Mouse (Mus musculus) spleen, adult 2 months (tissue): ENCODE results near the gene Chst12. TPM values are rescaled to one million over a fixed set of nuclear protein-coding genes. Genes with fewer than 3 reads are reported as not detected.

Experiments
- DNase-seq, 2 experiments: peaks; one replicate each; pipeline versions ENCODE4 v3.0.0 to v3.0.0-alpha.2; 2012 to 2021; ENCODE audit warnings: low spot score in 2 of 2, low read depth in 1 of 2
- H3K27ac ChIP-seq: fragments of 200-500 bp; 2 replicates; pipeline ENCODE4 v1.5.1; 2012; ENCODE audit warnings: low read length, inconsistent platforms; ENCODE audit not compliant: insufficient read depth
- H3K27me3 ChIP-seq: fragments of 200-500 bp; 2 replicates; pipeline ENCODE4 v1.6.1; 2012; ENCODE audit warnings: mild to moderate bottlenecking, moderate library complexity, low read length, inconsistent platforms; ENCODE audit not compliant: control insufficient read depth, insufficient read depth
- H3K36me3 ChIP-seq: fragments of 200-500 bp; 2 replicates; pipeline ENCODE4 v1.6.1; 2012; ENCODE audit warnings: mild to moderate bottlenecking, low read length, inconsistent platforms; ENCODE audit not compliant: control insufficient read depth, insufficient read depth
- H3K4me1 ChIP-seq: fragments of 200-500 bp; 2 replicates; pipeline ENCODE4 v1.6.1; 2011; ENCODE audit warnings: inconsistent platforms; ENCODE audit not compliant: control insufficient read depth, insufficient read depth, insufficient read length
- H3K4me3 ChIP-seq: fragments of 200-500 bp; 2 replicates; pipeline ENCODE4 v1.5.1; 2011; ENCODE audit warnings: mild to moderate bottlenecking, inconsistent platforms; ENCODE audit not compliant: insufficient read depth, insufficient read length; ENCODE audit errors: extremely low read depth
- CTCF ChIP-seq: fragments of 200-500 bp; IDR thresholded peaks from 2 replicates; pipeline ENCODE4 v1.5.1; 2011; ENCODE audit warnings: mild to moderate bottlenecking, inconsistent platforms; ENCODE audit not compliant: insufficient read depth, insufficient read length, insufficient replicate concordance; ENCODE audit errors: extremely low read depth
- POLR2A ChIP-seq: fragments of 200-500 bp; IDR thresholded peaks from 2 replicates; pipeline ENCODE4 v1.6.1; 2011; ENCODE audit warnings: low read depth, low read length, inconsistent platforms
- WGBS: fragments of 180-500 bp; shearing (Covaris S2); methylation state at CpG from one replicate; pipeline ENCODE4 v1.1.7; 2018; 5-methylcytosine and 5-hydroxymethylcytosine counted together
- polyA plus RNA-seq: library from polyadenylated mRNA; depleted of rRNA; stranded (reverse); fragments of >200 nt; gene quantifications from 2 replicates; pipeline ENCODE4 v1.2.3, GENCODE M21; 2012; rRNA removed

The Chst12 gene
- polyA plus RNA-seq, 1 experiment, result 28.0 TPM

GRCm38 (mm10) chr5:140568321-140568970 is 63.1 kb downstream of the Chst12 start:
- WGBS, result 31% methylated on average over 10 of the region's 10 CpGs
- peak; percentile 79; the same call in 1 of the 2 replicates for TF ChIP-seq CTCF
- no peak for TF ChIP-seq POLR2A
- H3K4me1 ChIP-seq, result peaks cover 21% of the 10 kb centered on the region
- peak overlapping the region; percentile 51 for H3K27ac ChIP-seq
- no peaks in the 10 kb centered on the region for H3K36me3 ChIP-seq
- H3K4me3 ChIP-seq, result no peak overlapping the region
- H3K27me3 ChIP-seq, result no peaks in the 10 kb centered on the region
- peak; percentile 48 to 66 for DNase-seq

GRCm38 (mm10) chr5:140569032-140569595 is 63.8 kb downstream of the Chst12 start:
- TF ChIP-seq CTCF, result no peak
- no peak for TF ChIP-seq POLR2A
- Histone ChIP-seq H3K36me3 (no peaks in the 10 kb centered on the region), H3K4me3 (no peak overlapping the region), H3K27ac (no peak overlapping the region), H3K4me1 (peaks cover 21% of the 10 kb centered on the region), H3K27me3 (no peaks in the 10 kb centered on the region)
- WGBS, result 84% methylated on average over 16 of the region's 16 CpGs
- no peak for DNase-seq

- Histone ChIP-seq H3K4me3 (no peak overlapping the region), H3K36me3 (no peaks in the 10 kb centered on the region), H3K4me1 (peaks cover 28% of the 10 kb centered on the region), H3K27me3 (no peaks in the 10 kb centered on the region), H3K27ac (no peak overlapping the region)
- no peak for DNase-seq
- WGBS, result 77% methylated on average over 13 of the region's 13 CpGs
- no peak for TF ChIP-seq CTCF
- TF ChIP-seq POLR2A, result no peak
Measured at GRCm38 (mm10) chr5:140570223-140570870, 65.0 kb downstream of the Chst12 start.

GRCm38 (mm10) chr5:140571201-140571600 is 65.9 kb downstream of the Chst12 start:
- H3K27me3 ChIP-seq, result no peaks in the 10 kb centered on the region
- H3K4me3 ChIP-seq, result no peak overlapping the region
- no peak for DNase-seq
- H3K27ac ChIP-seq, result no peak overlapping the region
- no peaks in the 10 kb centered on the region for H3K36me3 ChIP-seq
- 91% methylated on average over 4 of the region's 4 CpGs for WGBS
- peaks cover 30% of the 10 kb centered on the region for H3K4me1 ChIP-seq
- TF ChIP-seq POLR2A, result no peak
- no peak for TF ChIP-seq CTCF

- TF ChIP-seq CTCF, result no peak
- no peak for TF ChIP-seq POLR2A
- WGBS, result 84% methylated on average over 10 of the region's 10 CpGs
- no peaks in the 10 kb centered on the region for H3K27me3 ChIP-seq
- H3K27ac ChIP-seq, result no peak overlapping the region
- H3K4me1 ChIP-seq, result peaks cover 27% of the 10 kb centered on the region
- no peaks in the 10 kb centered on the region for H3K36me3 ChIP-seq
- no peak overlapping the region for H3K4me3 ChIP-seq
- no peak for DNase-seq
Measured at GRCm38 (mm10) chr5:140571673-140572072, 66.3 kb downstream of the Chst12 start.

- H3K27ac ChIP-seq, result no peak overlapping the region; the same call in 1 of the 2 replicates
- H3K36me3 ChIP-seq, result no peaks in the 10 kb centered on the region
- H3K27me3 ChIP-seq, result no peaks in the 10 kb centered on the region
- H3K4me3 ChIP-seq, result no peak overlapping the region
- WGBS, result 92% methylated on average over 6 of the region's 6 CpGs
- H3K4me1 ChIP-seq, result peaks cover 19% of the 10 kb centered on the region
- TF ChIP-seq CTCF (no peak), POLR2A (no peak)
- no peak for DNase-seq
Measured at GRCm38 (mm10) chr5:140572611-140573010, 67.3 kb downstream of the Chst12 start.

Other genes starting within 250 kb of the Chst12 start
- gene Mad1l1, start 184.0 kb upstream of the Chst12 start, polyA plus RNA-seq, result 18.3 and 22.3 TPM in 2 replicates
- gene Nudt1, start 183.9 kb upstream of the Chst12 start, polyA plus RNA-seq, result 4.5 and 4.7 TPM in 2 replicates
- gene Mrm2, start 173.7 kb upstream of the Chst12 start, polyA plus RNA-seq, result 3.7 and 4.1 TPM in 2 replicates
- 42.3 and 44.9 TPM in 2 replicates for gene Snx8, start 116.3 kb upstream of the Chst12 start, polyA plus RNA-seq
- 72.1 and 74.3 TPM in 2 replicates for gene Eif3b, start 86.2 kb upstream of the Chst12 start, polyA plus RNA-seq
- 0.07 and 0.12 TPM in 2 replicates for gene Gm4869, start 59.9 kb upstream of the Chst12 start, polyA plus RNA-seq
- 0.61 and 0.81 TPM in 2 replicates for gene Grifin, start 59.5 kb downstream of the Chst12 start, polyA plus RNA-seq
- 165 and 240 TPM in 2 replicates for gene Lfng, start 101.8 kb downstream of the Chst12 start, polyA plus RNA-seq
- gene Ttyh3, start 143.5 kb downstream of the Chst12 start, polyA plus RNA-seq, result 95.1 and 118 TPM in 2 replicates
- gene Iqce, start 196.8 kb downstream of the Chst12 start, polyA plus RNA-seq, result 12.2 and 12.5 TPM in 2 replicates
- 28.3 and 40.5 TPM in 2 replicates for gene Brat1, start 199.5 kb downstream of the Chst12 start, polyA plus RNA-seq
- 17.6 and 19.1 TPM in 2 replicates for gene Amz1, start 218.6 kb downstream of the Chst12 start, polyA plus RNA-seq